Mouse (Mus musculus): ENCODE results near the gene Sost.

DNA sequence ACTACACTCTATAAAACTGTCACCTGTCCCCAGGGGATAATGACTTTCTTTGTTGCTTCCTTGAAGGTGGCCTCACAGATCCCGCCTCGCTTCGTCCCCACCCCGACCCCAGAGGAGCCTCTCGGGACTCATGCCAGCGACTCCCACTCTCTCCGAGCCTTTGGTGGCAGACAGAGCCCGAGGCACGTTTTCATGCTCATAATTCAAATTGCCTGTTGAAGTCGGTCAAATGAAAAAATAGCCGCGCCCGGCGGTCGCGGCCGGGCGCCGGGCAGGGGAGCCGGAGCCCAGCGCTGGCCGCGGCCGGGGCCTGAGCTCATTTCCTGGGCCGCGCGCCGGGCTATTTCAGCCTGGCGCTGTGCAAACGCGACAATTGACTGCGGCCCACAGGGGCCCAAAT is 29.7 kb downstream of the Sost start:
- TF ChIP-seq MYOD1 (IDR thresholded peaks at IDR 0.05; ENCODE audit: control insufficient read depth in 1 of 3, insufficient read length in 2 of 3, low read depth in 2 of 3) (no peak), E2F4 (IDR thresholded peaks at IDR 0.05; ENCODE audit: insufficient read depth) (no peak), REST (IDR thresholded peaks at IDR 0.05; ENCODE audit: insufficient read depth, insufficient read length) (no peak), POLR2A (IDR thresholded peaks at IDR 0.05; ENCODE audit: insufficient read length, low read depth) (no peak), USF1 (IDR thresholded peaks at IDR 0.05; ENCODE audit: low read depth) (no peak), TCF3 (IDR thresholded peaks at IDR 0.05; ENCODE audit: insufficient read length, low read depth) (no peak), TCF12 (IDR thresholded peaks at IDR 0.05; ENCODE audit: insufficient read depth, poor library complexity, severe bottlenecking) (no peak)
